Mouse (Mus musculus) pancreas, adult 10 weeks (tissue): ENCODE measurements around the gene Ncam1. TPM values are rescaled to one million over a fixed set of nuclear protein-coding genes. Genes with fewer than 3 reads are reported as not detected.

ENCODE experiments used
- polyA plus RNA-seq: library from polyadenylated mRNA; stranded (reverse); fragments of 350-450 nt; fragmentation: Illumina TruSeq; extraction: RNeasy Lipid Tissue Mini Kit (QIAGEN cat#74804); gene quantifications from one replicate; pipeline ENCODE4 v1.2.3, GENCODE M21; 2015; ENCODE audit warnings: low read depth, low replicate concordance; ENCODE audit not compliant: insufficient read depth

The Ncam1 gene
- 1.4 TPM for polyA plus RNA-seq

DNA sequence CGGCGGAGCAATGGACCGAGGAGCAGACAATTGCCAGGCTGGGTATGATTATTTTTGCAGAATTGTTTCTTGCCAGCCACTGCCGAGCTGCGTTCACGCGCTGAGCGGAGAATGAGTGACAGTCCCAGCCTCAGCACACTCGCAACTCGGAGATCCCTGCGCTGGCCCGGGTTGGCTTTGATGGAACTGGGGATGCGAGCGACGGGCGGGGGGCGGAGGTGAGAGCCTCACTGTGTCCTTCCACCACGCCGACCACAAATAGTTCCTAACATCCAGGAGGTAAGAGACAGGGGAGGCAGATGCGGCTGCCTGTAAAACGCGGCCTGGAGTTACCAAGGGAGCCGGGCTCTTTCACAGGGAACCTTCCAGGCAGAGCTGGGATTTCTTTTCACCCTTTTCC, at the start of gene Ncam1:
Ncam1 (minus strand) TSS at position 120 of the 400 bp plus-strand sequence.

DNA sequence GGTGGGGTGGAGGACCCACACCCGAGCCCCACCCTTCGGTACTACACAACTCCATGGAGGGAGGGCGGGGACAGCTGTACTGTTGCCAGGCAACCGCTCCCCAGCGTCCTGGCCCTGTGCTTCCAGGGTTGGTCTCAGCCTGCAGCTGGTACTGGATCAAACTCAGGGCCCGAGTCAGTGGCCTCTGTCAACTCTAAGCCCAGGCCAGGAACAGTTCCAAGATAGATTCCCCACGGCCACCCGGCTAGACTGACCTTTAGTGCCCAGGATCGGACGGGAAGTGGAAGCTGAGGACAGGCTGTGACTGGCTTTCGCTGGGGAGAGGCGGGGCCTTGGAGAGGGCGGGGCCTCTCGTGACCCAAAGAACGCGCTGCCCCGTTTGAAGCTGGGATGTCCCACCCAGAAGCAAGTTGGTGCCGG, 312.8 kb downstream of the Ncam1 start, which contains the start of gene Ttc12:
Ttc12 (minus strand) TSS at position 334 of the 420 bp plus-strand sequence.

